Mouse (Mus musculus) lung, adult 2 months (tissue): Measurements from ENCODE around the gene Ogfr.

Source experiments
- CTCF ChIP-seq: fragments of 200-500 bp; IDR thresholded peaks from 2 replicates; pipeline ENCODE4 v1.5.1; 2011; ENCODE audit warnings: mild to moderate bottlenecking, low read length, control low read depth; ENCODE audit not compliant: insufficient read depth
- POLR2A ChIP-seq: fragments of 200-500 bp; IDR thresholded peaks from 2 replicates; pipeline ENCODE4 v1.6.1; 2011; ENCODE audit warnings: low read depth, mild to moderate bottlenecking, control low read depth, low read length, borderline replicate concordance; ENCODE audit errors: extremely low read depth

GRCm38 (mm10) chr2:180589123-180589831 lies at the start of gene Ogfr:
- TF ChIP-seq POLR2A (peak; percentile 80; the same call in 1 of the 2 replicates), CTCF (no peak)
